Mouse (Mus musculus): ENCODE data around the gene Atad3a.

GRCm38 (mm10) chr4:155759862-155760612, 856 bp downstream of the Atad3a start:
- TF ChIP-seq GATA1 (IDR thresholded peaks at IDR 0.05; ENCODE audit: low read length) (no peak), TAL1 (IDR thresholded peaks at IDR 0.05; ENCODE audit: low read length) (no peak)

Measured in erythroblast, embryonic 14.5 days (primary cell).